Mouse (Mus musculus) MEL (cell line): Measurements from ENCODE around the gene Hmg20a.

Source experiments
- CTCF ChIP-seq, 3 experiments: IDR thresholded peaks in 2 of 3; conservative IDR thresholded peaks in 1 of 3; 2 replicates each; pipeline ENCODE4 v1.5.1; 2011 to 2012; ENCODE audit warnings: low read length in 3 of 3, low read depth in 2 of 3, mild to moderate bottlenecking in 2 of 3, improper control_type of control experiment in 1 of 3, inconsistent platforms in 1 of 3, mixed read lengths in 1 of 3, moderate library complexity in 1 of 3; ENCODE audit not compliant: control insufficient read depth in 1 of 3, insufficient read depth in 1 of 3, poor library complexity in 1 of 3, severe bottlenecking in 1 of 3
- EP300 ChIP-seq, 2 experiments: IDR thresholded peaks; 2 replicates each; pipeline ENCODE4 v1.6.1; 2011; ENCODE audit warnings: improper control_type of control experiment in 2 of 2, low read length in 2 of 2, low read depth in 1 of 2, mild to moderate bottlenecking in 1 of 2
- GATA1 ChIP-seq: IDR thresholded peaks from 2 replicates; pipeline ENCODE4 v1.6.1; 2011; ENCODE audit warnings: low read depth, low read length, improper control_type of control experiment
- POLR2A ChIP-seq, 2 experiments: IDR thresholded peaks; 2 replicates each; pipeline ENCODE4 v1.6.1; 2011 to 2012; ENCODE audit warnings: low read length in 2 of 2, mild to moderate bottlenecking in 2 of 2, control low read depth in 1 of 2, improper control_type of control experiment in 1 of 2, low read depth in 1 of 2, moderate library complexity in 1 of 2; ENCODE audit not compliant: control insufficient read depth in 1 of 2, insufficient read depth in 1 of 2, poor library complexity in 1 of 2
- TAL1 ChIP-seq: IDR thresholded peaks from 2 replicates; pipeline ENCODE4 v1.6.1; 2012; ENCODE audit warnings: mild to moderate bottlenecking, inconsistent platforms, low read length, moderate library complexity, mixed read lengths
- TCF12 ChIP-seq: IDR thresholded peaks from 2 replicates; pipeline ENCODE4 v1.6.1; 2014; ENCODE audit warnings: low read depth, mild to moderate bottlenecking, inconsistent platforms, low read length, improper control_type of control experiment, moderate library complexity
- ZC3H11A ChIP-seq: IDR thresholded peaks from 2 replicates; pipeline ENCODE4 v1.6.1; 2012; ENCODE audit warnings: low read depth, mild to moderate bottlenecking, inconsistent platforms, low read length, improper control_type of control experiment

DNA sequence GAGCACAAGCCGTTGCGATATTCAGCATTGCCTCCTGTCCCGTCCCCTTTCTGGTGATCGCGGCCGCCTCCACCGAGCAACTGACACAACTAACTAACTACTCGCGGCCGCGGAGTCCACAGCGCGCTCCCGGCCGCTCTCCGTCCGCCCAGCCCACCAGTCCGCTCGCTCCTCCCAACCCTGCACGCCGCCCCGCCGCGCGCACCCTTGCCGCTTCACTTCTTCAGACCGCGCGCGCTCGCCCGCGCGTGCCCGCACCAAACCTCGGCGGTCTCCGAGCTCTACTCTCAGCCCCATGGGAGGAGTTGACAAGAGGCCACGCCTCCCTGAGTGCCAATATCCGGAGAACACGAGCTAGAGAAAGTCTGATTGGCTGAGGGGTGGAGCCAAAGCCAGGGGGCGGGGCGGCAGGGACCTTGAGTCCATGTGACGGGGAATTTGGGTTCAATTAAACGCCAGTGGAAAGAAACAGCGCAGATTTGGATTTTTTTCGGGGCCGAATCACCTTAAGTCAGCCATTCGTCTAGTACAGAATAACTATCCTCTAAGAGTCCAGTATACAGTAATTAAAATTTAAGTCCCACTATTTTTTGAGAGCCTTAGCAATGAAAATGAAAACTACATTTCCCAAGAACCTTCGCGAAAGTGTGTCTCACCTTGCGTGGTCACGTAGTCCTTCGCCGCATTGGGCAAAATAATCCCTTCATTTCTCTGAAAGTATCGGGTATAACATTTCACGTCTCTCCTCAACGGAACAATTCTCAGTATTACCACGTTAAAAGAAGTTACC, at the start of gene Hmg20a, which contains the start of gene Peak1:
- TF ChIP-seq EP300 (IDR thresholded peaks at IDR 0.05; ENCODE audit: low read depth in 1 of 2, low read length in 2 of 2) (no peak), GATA1 (no peak), POLR2A (IDR thresholded peaks at IDR 0.05; ENCODE audit: control insufficient read depth in 1 of 2, insufficient read depth in 1 of 2, low read depth in 1 of 2, low read length in 2 of 2, poor library complexity in 1 of 2) (peak; percentile 81 to 89), TAL1 (no peak), TCF12 (no peak), CTCF (IDR thresholded peaks at IDR 0.05 in 2 of 3, conservative IDR thresholded peaks at IDR 0.05 in 1 of 3; ENCODE audit: control insufficient read depth in 1 of 3, insufficient read depth in 1 of 3, low read depth in 2 of 3, low read length in 3 of 3, poor library complexity in 1 of 3, severe bottlenecking in 1 of 3) (no peak), ZC3H11A (no peak)
